Mouse (Mus musculus) liver, embryonic 13.5 days (tissue): ENCODE results near the gene Gsdma3. TPM values are rescaled to one million over a fixed set of nuclear protein-coding genes. Genes with fewer than 3 reads are reported as not detected.

Experiments
- ATAC-seq: fragments of 200-750 bp; cut with Nextera tagmentation; 2 replicates; pipeline ENCODE4 v1.8.0; 2017; ENCODE audit warnings: low read depth, mild to moderate bottlenecking, moderate number of reproducible peaks, moderate library complexity
- DNase-seq: peaks from one replicate; pipeline ENCODE4 v3.0.0; 2022
- H3K27ac ChIP-seq: fragments of 300-500 bp; sonication (generic); 2 replicates; pipeline ENCODE4 v1.5.1; 2015; ENCODE audit warnings: moderate library complexity, mild to moderate bottlenecking, inconsistent platforms
- H3K27me3 ChIP-seq: fragments of 300-500 bp; sonication (generic); 2 replicates; pipeline ENCODE4 v1.6.1; 2015; ENCODE audit warnings: mild to moderate bottlenecking, inconsistent platforms
- H3K36me3 ChIP-seq: fragments of 300-500 bp; sonication (generic); 2 replicates; pipeline ENCODE4 v1.6.1; 2015; ENCODE audit warnings: mild to moderate bottlenecking, inconsistent platforms
- H3K4me1 ChIP-seq: fragments of 300-500 bp; sonication (generic); replicated peaks from 2 replicates; pipeline ENCODE4 v1.6.1; 2015; ENCODE audit warnings: inconsistent platforms
- H3K4me2 ChIP-seq: fragments of 300-500 bp; sonication (generic); 2 replicates; pipeline ENCODE4 v1.6.1; 2015; ENCODE audit warnings: inconsistent platforms, mild to moderate bottlenecking, moderate library complexity
- H3K4me3 ChIP-seq: fragments of 300-500 bp; sonication (generic); replicated peaks from 2 replicates; pipeline ENCODE4 v1.5.1; 2015; ENCODE audit warnings: mild to moderate bottlenecking, inconsistent platforms
- H3K9ac ChIP-seq: fragments of 300-500 bp; sonication (generic); 2 replicates; pipeline ENCODE4 v1.6.1; 2015; ENCODE audit warnings: mild to moderate bottlenecking, inconsistent platforms
- H3K9me3 ChIP-seq: fragments of 300-500 bp; sonication (generic); replicated peaks from 2 replicates; pipeline ENCODE4 v1.6.1; 2016; ENCODE audit warnings: inconsistent platforms
- WGBS: fragments of 180-500 bp; shearing (Covaris S2); methylation state at CpG from one replicate; pipeline ENCODE4 v1.1.7; 2015; ENCODE audit not compliant: insufficient replicate concordance; 5-methylcytosine and 5-hydroxymethylcytosine counted together
- polyA plus RNA-seq: library from polyadenylated mRNA; unstranded; fragments of >200 nt; fragmentation: Nextera tagmentation; extraction: Ambion mirVana; gene quantifications from 2 replicates; pipeline ENCODE4 v1.2.1, GENCODE M21; 2015

The Gsdma3 gene
- polyA plus RNA-seq, result not detected in 2 replicates

GRCm38 (mm10) chr11:98625611-98626410, at the start of gene Gsdma3, which contains the start of gene Gm12355:
Gene Gsdma3, plus strand, starts transcription at chr11:98626360.
Gene Gm12355, minus strand, starts transcription at chr11:98625661.
- no peak within 1 kb of the TSS for H3K4me2 ChIP-seq
- 78% methylated on average over 10 of the region's 10 CpGs for WGBS

GRCm38 (mm10) chr11:98577776-98578175, 48.4 kb upstream of the Gsdma3 start:
- Histone ChIP-seq H3K4me3 (no peak overlapping the region), H3K27ac (peak overlapping the region; percentile 47)
- no peak for DNase-seq

More at GRCm38 (mm10) chr11:98625611-98626410, at the start of gene Gsdma3, which contains the start of gene Gm12355:
- no peak within 1 kb of the TSS for H3K4me3 ChIP-seq
- no peaks in the 10 kb centered on the region for H3K4me1 ChIP-seq
- ATAC-seq, result no peak
- H3K27ac ChIP-seq, result no peak within 1 kb of the TSS
- DNase-seq, result no peak
- 0 out of 2 replicates have a peak, but pooled peaks cover 10% of the 10 kb centered on the region for H3K9me3 ChIP-seq
- no peak within 1 kb of the TSS for H3K9ac ChIP-seq
- H3K36me3 ChIP-seq, result no peaks in the 10 kb centered on the region
- H3K27me3 ChIP-seq, result peaks cover 6% of the 10 kb centered on the region; the same call in 1 of the 2 replicates

GRCm38 (mm10) chr11:98580301-98581121, 45.6 kb upstream of the Gsdma3 start:
- H3K27ac ChIP-seq, result peak overlapping the region; percentile 100
- peak overlapping the region; percentile 85 for H3K4me2 ChIP-seq
- H3K4me1 ChIP-seq, result peaks cover 76% of the 10 kb centered on the region
- H3K36me3 ChIP-seq, result peaks cover 29% of the 10 kb centered on the region
- ATAC-seq (peak; percentile 77), DNase-seq (peak; percentile 75)
- peak overlapping the region; percentile 94 for H3K9ac ChIP-seq
- H3K27me3 ChIP-seq, result no peaks in the 10 kb centered on the region
- H3K9me3 ChIP-seq, result no peaks in the 10 kb centered on the region
- 15% methylated on average over 16 of the region's 16 CpGs for WGBS
- peak overlapping the region; percentile 90 for H3K4me3 ChIP-seq

More at GRCm38 (mm10) chr11:98577776-98578175, 48.4 kb upstream of the Gsdma3 start:
- ATAC-seq, result no peak
- 71% methylated on average over 5 of the region's 5 CpGs for WGBS
- H3K4me1 ChIP-seq, result peaks cover 49% of the 10 kb centered on the region
- H3K9me3 ChIP-seq, result no peaks in the 10 kb centered on the region
- H3K36me3 ChIP-seq, result peaks cover 21% of the 10 kb centered on the region
- H3K27me3 ChIP-seq, result no peaks in the 10 kb centered on the region
- no peak overlapping the region for H3K9ac ChIP-seq
- no peak overlapping the region for H3K4me2 ChIP-seq

- ATAC-seq (peak; percentile 19), DNase-seq (peak; percentile 65)
- Histone ChIP-seq H3K9ac (peak overlapping the region; percentile 94), H3K4me1 (peaks cover 86% of the 10 kb centered on the region), H3K36me3 (peaks cover 29% of the 10 kb centered on the region), H3K4me3 (peak overlapping the region; percentile 90), H3K27me3 (no peaks in the 10 kb centered on the region), H3K9me3 (no peaks in the 10 kb centered on the region), H3K27ac (peak overlapping the region; percentile 100), H3K4me2 (peak overlapping the region; percentile 85)
- 20% methylated on average over 17 of the region's 17 CpGs for WGBS
These were observed 44.7 kb upstream of the Gsdma3 start for GRCm38 (mm10) chr11:98581286-98582029.

- DNase-seq, result no peak
- peaks cover 86% of the 10 kb centered on the region for H3K4me1 ChIP-seq
These were observed 44.2 kb upstream of the Gsdma3 start for GRCm38 (mm10) chr11:98582030-98582388.

GRCm38 (mm10) chr11:98582551-98583264, 43.5 kb upstream of the Gsdma3 start:
- DNase-seq (peak; percentile 68), ATAC-seq (peak; percentile 76)
- H3K4me1 ChIP-seq, result peaks cover 88% of the 10 kb centered on the region
- H3K4me2 ChIP-seq, result peak overlapping the region; percentile 85
- H3K27ac ChIP-seq, result peak overlapping the region; percentile 100
- WGBS, result 13% methylated on average over 12 of the region's 12 CpGs
- no peaks in the 10 kb centered on the region for H3K27me3 ChIP-seq
- H3K9me3 ChIP-seq, result no peaks in the 10 kb centered on the region
- H3K9ac ChIP-seq, result peak overlapping the region; percentile 94
- H3K4me3 ChIP-seq, result peak overlapping the region; percentile 90
- peaks cover 29% of the 10 kb centered on the region for H3K36me3 ChIP-seq

More at GRCm38 (mm10) chr11:98582030-98582388, 44.2 kb upstream of the Gsdma3 start:
- no peaks in the 10 kb centered on the region for H3K9me3 ChIP-seq
- peak overlapping the region; percentile 100 for H3K27ac ChIP-seq
- 8% methylated on average over 8 of the region's 8 CpGs for WGBS
- H3K4me2 ChIP-seq, result peak overlapping the region; percentile 85
- H3K36me3 ChIP-seq, result peaks cover 29% of the 10 kb centered on the region
- peak overlapping the region; percentile 94 for H3K9ac ChIP-seq
- no peaks in the 10 kb centered on the region for H3K27me3 ChIP-seq
- peak overlapping the region; percentile 90 for H3K4me3 ChIP-seq
- ATAC-seq, result peak; percentile 2; the same call in 1 of the 2 replicates

GRCm38 (mm10) chr11:98583265-98583552, 43.0 kb upstream of the Gsdma3 start:
- H3K27me3 ChIP-seq, result no peaks in the 10 kb centered on the region
- peaks cover 29% of the 10 kb centered on the region for H3K36me3 ChIP-seq
- H3K4me2 ChIP-seq, result peak overlapping the region; percentile 85
- H3K9ac ChIP-seq, result peak overlapping the region; percentile 94
- ATAC-seq (peak; percentile 77), DNase-seq (peak; percentile 82)
- H3K27ac ChIP-seq, result peak overlapping the region; percentile 100
- WGBS, result 30% methylated on average over 3 of the region's 3 CpGs
- peak overlapping the region; percentile 90 for H3K4me3 ChIP-seq
- H3K4me1 ChIP-seq, result peaks cover 88% of the 10 kb centered on the region
- H3K9me3 ChIP-seq, result no peaks in the 10 kb centered on the region

- 1% methylated on average over 3 of the region's 3 CpGs for WGBS
- DNase-seq, result peak; percentile 61
- H3K4me3 ChIP-seq, result peak overlapping the region; percentile 90
These were observed 42.6 kb upstream of the Gsdma3 start for GRCm38 (mm10) chr11:98583571-98583970.

GRCm38 (mm10) chr11:98584146-98584545, 42.0 kb upstream of the Gsdma3 start:
- H3K27me3 ChIP-seq, result no peaks in the 10 kb centered on the region
- DNase-seq (no peak), ATAC-seq (no peak)
- peaks cover 92% of the 10 kb centered on the region for H3K4me1 ChIP-seq
- H3K4me3 ChIP-seq, result peak overlapping the region; percentile 90
- peaks cover 28% of the 10 kb centered on the region for H3K36me3 ChIP-seq
- H3K4me2 ChIP-seq, result peak overlapping the region; percentile 85
- H3K9me3 ChIP-seq, result no peaks in the 10 kb centered on the region
- H3K27ac ChIP-seq, result peak overlapping the region; percentile 100
- 21% methylated on average over 1 of the region's 1 CpGs for WGBS
- peak overlapping the region; percentile 94 for H3K9ac ChIP-seq

More at GRCm38 (mm10) chr11:98583571-98583970, 42.6 kb upstream of the Gsdma3 start:
- H3K4me2 ChIP-seq, result peak overlapping the region; percentile 85
- ATAC-seq, result peak; percentile 20; the same call in 1 of the 2 replicates
- H3K9ac ChIP-seq, result peak overlapping the region; percentile 94
- H3K36me3 ChIP-seq, result peaks cover 29% of the 10 kb centered on the region
- H3K27ac ChIP-seq, result peak overlapping the region; percentile 100
- H3K9me3 ChIP-seq, result no peaks in the 10 kb centered on the region
- H3K4me1 ChIP-seq, result peaks cover 89% of the 10 kb centered on the region
- H3K27me3 ChIP-seq, result no peaks in the 10 kb centered on the region

GRCm38 (mm10) chr11:98584629-98585177, 41.5 kb upstream of the Gsdma3 start:
- ATAC-seq, result no peak
- peak overlapping the region; percentile 100 for H3K27ac ChIP-seq
- peak overlapping the region; percentile 94 for H3K9ac ChIP-seq
- H3K9me3 ChIP-seq, result no peaks in the 10 kb centered on the region
- 79% methylated on average over 6 of the region's 6 CpGs for WGBS
- H3K27me3 ChIP-seq, result no peaks in the 10 kb centered on the region
- H3K4me2 ChIP-seq, result peak overlapping the region; percentile 85
- H3K36me3 ChIP-seq, result peaks cover 23% of the 10 kb centered on the region
- no peak for DNase-seq
- H3K4me3 ChIP-seq, result peak overlapping the region; percentile 90
- peaks cover 92% of the 10 kb centered on the region for H3K4me1 ChIP-seq
